Mouse (Mus musculus) telencephalon, adult 2 months (tissue): ENCODE results near the gene Nup62.
A peak's percentile ranks its signal among the peaks of the same experiment; 100 is the strongest.

Source experiments
- DNase-seq: peaks from one replicate; pipeline ENCODE4 v3.0.0-alpha.2; 2011; ENCODE audit warnings: low read depth, low spot score

The Nup62 gene

DNA sequence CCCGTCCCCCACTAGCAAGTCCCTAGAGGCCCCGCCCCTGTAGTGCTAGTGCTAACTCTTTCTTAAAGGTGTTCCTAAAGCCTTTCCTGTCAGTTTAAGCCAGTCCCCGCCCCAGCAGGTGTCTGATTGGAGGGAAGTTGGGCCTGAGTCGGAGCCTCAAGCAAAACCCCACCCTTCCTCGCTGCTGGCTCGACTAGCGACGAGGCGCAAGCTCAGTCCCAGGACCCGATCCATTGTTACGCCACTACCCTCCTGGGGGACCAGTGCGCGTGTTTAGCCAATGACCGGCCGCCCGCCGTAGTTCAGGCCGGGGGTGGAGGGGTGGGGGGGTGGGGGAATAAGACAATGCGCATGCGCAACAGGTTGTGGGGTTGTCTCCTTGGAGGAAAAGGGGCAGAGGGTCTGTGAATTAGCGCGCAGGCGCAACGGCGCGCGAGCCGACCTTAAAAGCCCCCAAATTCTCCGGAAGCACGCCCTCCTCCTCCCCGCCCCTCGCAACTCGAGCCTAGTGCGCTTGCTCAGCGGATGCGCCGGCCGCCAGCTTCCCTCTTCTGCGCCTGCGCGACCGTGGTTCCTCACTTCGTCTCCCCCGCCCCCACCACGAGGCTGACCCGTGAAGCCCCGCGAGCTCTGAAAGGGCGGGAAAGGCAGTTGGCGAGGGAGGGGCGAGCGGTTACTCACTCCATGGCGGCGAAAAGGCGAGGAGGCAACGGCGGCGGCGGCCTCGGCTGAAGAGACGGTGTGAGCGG, at the start of gene Nup62, which contains the start of gene Il4i1:
Nup62 (plus strand) TSS at position 368 of the 749 bp plus-strand sequence.
Il4i1 (plus strand) TSS at position 667 of the 749 bp plus-strand sequence.
- DNase-seq, result peak; percentile 97

DNA sequence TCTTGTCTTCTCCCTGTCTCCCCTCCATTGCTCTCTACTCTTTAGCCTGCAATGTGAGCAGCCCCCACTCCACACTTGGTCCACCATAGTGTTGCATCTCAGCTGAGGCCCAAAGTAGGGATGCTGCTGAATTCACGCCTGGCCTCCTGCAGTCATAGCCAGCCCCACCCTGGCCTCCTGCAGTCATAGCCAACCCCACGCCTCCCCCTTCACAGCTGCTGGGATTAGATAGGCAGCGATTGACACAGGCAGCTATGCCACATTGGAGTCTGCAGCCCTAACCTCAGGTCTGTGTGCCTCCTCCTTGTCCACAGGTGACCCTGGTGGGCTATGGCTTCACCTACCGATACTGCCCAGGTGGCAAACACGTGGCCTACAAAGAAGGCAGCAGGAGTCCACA, 47.8 kb upstream of the Nup62 start:
- DNase-seq, result no peak

DNA sequence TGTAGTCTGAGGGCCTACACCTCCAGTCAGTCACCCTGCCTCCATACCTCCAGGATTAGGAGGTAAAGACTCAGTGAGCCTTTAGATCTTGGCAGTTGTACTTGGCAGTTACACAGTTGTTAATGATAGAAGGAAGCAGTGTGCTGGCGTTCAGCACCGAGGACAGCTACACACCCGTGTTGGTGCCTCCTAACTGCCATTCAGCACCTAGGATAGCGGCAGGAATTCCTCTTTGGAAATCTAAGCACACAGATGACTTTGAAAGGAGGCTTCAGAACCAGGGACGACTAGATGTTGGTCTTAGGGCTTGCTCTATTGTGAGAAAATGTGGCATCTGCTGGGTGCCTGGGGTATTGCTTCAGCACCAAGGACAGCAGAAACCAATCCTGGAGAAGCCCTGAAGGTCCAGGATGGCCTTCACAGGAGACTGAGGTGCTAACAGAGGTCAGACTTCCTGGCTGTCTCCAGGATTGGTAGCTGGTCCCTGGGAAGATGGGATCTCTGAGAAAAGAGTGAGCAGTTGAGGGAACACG, 45.8 kb upstream of the Nup62 start:
- no peak for DNase-seq

DNA sequence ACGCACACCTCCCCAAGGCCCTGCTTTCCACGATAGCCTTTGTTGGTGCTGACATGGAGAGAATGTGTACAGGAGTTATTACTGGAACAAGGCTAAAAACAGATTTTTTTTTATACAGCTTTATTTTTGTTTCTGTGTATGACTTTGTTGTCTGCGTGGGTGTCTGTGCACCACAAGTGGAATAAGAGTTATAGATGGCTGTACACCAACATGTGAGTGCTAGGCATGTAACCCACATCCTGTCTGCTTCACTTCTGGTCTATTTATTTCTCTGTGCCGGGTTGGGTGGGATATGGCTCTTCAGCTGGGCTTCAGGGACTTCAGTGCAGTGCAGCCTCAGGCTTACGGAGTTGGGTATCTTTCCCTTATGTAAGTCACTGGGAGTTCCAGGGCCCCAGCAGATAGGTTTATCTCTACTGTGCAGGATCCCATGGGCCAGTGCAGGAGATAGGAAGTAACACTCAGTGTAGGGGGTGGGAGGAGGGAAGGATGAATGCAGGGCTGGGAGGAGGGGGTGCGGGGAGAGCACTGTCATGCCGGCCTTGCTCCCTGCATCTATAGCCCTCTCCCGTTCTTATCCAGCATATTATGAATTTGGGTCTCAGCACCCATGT, 43.2 kb upstream of the Nup62 start:
- no peak for DNase-seq

DNA sequence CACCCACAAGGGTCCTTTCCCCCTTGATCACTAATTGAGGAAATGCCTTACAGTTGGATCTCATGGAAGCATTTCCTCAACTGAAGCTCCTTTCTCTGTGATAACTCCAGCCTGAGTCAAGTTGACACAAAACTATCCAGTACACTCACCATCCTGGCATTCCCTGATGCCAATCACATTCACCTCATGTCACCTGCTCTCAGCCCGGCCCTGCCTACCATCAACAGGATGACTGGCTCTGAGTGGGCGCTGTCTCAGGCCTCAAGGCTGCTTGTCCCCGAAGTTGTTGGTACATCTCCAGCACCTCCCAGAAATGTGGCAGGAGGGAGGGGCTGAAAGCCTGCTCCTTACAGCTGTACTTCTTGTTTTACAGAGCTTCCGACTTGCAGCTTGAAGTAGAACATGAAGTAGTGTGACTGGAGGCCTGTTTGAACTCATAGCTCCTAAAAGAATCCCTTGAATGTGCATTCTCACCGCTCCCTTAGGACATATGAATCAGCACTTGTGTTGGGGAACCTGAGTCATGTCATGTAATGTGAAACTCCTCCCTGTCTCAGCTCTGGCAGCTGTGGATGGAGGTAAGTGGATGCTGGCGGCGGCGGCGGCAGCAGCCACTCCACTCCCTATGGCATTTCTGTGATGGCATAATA, 38.9 kb upstream of the Nup62 start:
- DNase-seq, result no peak

DNA sequence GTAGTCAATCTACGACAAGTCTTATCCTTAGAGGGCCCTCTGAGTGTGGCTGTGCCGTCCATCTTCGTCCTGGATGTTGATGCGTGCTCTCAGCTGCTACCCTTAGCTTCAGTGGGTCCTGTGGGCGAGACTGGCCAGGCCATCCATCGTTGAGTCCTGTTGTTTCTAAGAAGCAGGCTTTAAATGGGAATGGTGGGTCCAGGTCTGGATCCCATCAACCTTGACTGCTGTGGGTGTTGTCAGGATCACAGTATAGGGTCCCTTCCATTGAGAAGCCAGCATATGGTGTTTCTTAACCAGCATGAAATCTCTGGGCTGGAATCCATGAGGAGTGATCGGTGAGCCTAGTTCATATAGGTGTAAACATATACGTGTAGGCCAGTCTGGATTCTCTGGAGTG, 35.8 kb upstream of the Nup62 start:
- DNase-seq, result no peak

DNA sequence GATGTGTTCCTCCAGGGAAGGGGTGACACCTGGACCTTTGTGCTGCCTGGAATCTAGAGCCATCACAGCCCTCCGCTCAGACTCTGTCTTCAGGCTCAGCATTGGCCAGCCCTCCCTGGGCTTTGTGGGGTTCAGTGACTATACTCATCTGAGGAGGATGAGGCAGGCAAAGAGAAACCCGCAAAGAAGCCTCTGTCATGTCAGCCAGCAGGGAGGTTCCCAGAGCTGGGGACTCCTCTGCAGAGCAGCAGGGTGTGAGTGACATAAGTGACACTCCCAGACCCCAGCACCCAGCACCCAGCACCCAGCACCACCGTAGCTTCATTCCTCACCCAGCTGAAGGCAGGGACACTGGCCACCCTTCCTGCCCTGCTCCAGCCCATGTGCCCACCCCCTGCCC, 26.4 kb upstream of the Nup62 start:
- no peak for DNase-seq

DNA sequence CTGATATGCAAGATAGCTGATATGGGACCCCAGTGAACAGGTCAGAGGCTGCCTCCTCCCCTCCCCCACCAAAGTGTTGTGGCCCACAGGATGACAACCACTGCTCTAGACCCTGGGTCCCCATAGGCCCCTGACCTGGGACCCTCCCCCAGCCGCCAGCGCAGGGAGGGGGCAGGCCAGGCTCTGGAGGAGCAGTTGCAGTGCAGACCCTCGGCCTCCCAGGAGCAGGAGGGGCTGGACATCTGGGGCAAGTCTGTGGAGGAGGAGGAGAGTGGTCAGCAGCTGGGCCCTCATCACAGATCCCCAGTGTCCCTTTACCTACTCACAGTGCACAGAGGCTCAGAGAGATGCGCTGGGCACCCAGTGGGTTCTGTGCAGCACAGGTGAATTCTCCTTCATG, 25.8 kb upstream of the Nup62 start:
- no peak for DNase-seq

DNA sequence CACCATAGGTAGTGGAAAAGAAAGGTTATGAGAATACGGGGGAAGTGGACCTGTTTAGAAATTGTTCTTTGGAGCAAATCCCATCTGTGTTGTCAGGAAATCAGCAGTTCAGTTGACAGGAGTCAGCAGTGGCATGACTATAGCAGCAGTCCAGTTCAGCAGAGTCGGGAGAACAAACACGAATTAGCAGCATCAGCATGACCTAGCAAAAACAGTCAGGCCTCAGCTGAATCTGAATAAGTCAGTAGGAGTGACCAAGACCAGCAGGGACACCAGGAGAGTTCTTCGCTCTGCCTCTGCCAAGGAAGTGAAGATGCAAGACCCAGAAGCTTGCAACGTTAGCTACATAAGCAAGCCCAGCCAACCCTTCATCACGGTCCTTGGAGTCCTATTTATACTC, 23.1 kb upstream of the Nup62 start:
- no peak for DNase-seq

DNA sequence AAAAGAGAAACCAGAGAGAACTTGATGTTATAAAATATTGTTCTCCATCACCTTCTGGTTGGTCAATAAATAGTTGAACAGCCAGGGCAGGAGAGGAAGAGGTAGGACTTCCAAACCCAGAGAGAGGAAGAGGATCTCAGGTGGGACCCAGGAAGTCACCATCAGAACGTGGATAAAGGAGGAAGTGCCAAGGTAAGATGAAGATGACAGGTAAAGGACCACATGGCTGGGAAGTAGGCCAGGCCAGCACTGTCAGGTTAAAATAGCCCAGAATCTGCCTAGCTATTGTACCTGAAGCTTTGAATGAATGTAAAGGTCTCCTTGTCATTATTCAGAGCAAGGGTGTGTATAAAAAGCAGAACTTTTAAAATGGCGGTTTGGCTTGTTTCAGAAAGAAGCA, 7.0 kb upstream of the Nup62 start:
- no peak for DNase-seq

DNA sequence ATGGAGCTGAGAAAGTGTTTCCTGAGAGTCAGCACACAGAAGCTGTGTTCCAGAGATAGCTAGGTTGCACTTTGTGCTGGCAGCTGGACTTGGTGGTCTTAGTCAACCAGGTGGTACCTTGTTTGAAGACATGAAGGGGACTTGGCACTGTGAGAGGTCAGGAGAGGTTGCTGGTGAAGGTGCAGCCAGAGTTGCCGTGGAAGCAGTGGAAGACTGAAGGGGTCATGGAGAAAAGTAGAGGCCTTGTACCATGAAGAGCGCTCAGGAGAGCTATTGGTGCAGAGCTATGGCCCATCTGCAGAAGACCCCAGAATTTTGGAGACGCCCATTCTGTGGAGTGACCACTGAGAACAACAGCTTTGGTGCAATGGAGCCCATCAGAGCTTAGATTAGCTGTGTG, 6.4 kb upstream of the Nup62 start:
- DNase-seq, result no peak

DNA sequence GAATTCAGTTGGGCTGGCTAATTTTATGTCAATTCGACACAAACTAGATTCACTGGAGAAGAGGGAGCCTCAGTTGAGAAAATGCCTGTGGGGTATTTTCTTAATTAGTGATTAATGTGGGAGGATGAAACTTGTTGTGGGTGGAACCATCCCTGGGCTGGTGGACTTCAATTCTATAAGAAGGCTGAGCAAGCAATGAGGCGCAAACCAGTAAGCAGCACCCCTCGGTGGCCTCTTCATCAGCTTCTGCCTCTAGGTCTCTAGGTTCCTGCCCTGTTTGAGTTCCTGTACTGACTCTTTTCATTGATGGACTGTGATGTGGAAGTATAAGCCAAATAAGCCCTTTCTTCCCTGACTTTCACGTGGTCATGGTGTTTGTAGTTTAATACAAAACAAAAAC, 5.5 kb upstream of the Nup62 start:
- DNase-seq, result no peak

DNA sequence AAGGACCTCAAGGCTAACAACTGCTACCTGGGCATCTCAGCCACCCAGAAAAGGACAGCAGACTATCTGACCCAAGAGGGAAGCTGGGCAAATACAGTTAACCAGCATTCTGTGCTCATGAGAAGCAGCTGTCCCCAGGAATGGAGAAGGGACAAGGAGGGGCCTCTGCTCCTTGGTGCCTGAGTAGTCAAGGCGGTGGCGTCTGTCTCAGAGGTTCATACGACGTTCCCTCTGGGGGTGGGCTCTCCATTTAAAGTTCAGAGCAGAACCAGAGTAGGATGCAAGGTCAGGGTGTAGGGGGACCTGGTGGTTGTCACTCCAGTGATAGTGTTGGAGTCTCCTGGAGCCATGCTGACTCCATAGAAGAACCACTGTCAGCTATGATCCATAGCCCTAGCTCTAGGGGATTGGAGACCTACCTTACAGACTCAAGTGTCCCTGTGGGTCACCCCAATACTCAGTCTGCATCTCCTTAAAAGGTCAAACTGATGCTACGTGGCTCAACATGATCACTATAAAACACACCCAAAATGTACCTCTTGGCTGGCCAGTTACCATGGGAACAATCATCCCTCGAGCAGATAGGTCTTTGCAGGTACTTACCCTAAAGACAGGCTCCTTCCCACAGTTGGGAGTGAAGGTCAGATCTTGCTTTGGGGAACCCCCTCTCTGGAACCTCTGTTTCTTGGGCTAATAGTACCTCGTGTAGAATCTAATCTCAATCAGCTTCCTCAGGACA, 4.9 kb upstream of the Nup62 start:
- DNase-seq, result no peak

DNA sequence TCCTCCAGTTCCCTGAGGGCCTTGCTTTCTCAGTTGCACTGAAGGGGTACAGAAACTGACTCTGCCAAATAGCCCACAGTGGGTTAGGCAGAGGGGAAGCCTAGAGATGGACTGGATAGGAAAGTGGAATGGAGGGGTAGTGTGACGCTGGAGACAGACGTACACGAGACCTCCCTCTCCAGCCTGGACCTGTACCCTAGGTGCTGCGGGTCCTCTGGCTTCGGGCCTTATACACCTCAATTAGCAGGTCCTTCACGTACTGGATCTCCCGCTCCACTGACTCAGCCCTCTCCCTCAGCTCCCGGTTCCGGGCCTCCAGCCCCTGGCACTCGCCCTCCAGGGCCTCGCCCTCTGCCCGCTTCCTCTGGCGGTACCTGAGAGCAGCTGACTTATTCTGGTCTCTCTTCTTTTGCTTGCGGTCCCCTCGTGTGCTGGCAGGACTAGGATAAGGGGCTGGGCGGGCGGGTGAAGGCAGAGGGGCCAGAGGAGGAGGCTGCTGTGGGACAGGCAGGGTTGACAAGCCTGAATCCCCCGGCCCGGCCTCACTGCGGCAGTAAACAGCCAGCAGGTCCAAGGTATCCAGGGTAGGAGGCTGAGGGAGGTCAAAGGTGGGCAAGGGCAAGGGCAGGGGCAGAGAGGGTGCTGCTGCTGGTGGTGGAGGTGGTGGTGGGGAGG, 3.1 kb upstream of the Nup62 start:
- no peak for DNase-seq

DNA sequence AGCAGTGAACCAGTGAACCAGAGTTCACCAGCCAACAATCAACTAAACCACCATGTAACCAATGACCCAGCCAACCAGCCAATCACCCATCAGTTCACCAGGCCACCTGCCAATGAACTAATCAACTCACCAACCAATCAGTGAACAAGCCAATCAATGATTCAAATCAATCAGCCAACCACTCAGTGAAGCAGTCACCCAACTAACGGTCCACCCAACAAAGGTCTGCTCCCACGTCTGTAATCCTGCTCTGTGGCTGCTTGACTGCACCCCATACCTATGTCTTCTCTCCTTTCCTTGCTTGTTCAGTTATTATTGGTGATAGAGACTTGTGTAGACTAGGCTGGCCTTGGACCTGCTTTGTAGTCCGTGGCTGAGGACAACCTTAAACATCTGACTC, 1.9 kb upstream of the Nup62 start:
- DNase-seq, result no peak

DNA sequence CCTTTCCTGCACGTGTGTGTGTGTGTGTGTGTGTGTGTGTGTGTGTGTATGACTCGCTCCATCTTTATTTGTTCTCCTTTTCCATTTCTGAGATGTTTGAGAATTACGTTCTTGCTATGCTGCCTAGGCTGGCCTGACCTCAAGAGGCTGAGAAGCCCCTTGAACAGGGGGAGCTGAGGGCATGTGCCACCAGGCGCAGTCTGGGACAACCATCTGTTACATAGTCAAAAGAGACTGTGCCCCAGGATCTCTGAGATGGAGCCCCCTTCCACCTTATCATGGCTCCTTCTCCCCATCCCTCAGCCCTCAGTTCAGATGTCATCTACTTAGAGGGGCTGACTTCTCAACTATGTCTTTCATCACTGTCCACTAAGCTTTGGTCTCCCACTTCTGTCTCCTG, 1.5 kb upstream of the Nup62 start:
- DNase-seq, result no peak

DNA sequence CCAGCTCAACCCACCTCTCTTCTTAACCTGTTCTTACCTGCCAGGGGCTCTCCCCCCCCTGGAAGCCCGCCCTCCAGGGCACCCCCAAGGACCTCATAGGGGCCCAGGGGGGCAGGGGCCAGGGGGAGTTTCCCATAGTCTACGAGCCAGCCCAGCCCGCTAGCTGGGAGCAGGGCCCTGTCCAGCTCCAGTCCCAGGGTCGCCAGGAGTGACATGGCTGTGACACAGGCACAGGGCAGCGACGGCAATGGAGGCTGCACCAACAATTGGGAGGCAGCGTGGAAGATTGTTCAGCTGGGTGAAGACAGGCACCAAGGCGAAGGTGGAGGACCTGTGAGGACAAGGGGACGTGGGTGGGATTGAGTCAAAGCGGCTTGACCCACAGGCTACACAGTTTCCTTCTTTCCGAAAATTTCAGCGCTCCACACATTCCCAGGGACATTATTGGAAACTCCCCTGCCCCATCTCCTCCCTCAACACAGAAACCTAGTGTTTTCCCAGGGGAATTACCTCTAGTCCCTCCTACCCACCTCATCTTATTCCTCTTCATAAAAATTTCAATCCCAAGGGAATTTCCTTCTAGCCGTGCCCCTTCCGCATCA, 835 bp upstream of the Nup62 start:
- DNase-seq, result no peak

DNA sequence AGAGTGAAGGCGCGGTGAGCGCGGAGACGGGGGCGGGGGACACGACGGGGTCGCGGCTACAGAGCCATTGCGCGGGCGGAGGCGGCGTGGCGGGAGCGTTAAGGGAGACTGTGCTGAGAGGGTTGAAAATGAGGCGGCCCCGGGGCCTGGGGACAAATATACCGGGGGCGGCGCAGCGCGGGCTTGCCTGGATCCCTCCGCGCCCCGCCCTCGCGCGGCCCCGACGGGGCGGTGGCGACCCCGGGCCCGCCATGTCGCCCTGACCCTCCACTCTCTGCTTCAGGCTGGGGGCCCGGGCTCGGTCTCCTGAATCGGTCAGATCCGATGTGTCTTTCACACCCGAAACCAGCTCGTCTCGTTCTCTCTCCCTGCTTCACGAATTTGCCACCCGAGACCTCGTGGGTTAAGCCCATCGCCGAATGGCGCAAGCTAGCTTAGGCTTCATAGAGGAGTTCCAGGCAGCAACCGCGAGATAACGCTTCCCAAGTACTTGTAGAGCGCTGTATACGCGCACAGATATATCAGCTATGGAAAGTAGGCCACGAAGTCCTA, 658 bp downstream of the Nup62 start, which contains the start of gene Atf5:
Atf5 (minus strand) TSS at position 189 of the 552 bp plus-strand sequence.
- DNase-seq, result no peak

DNA sequence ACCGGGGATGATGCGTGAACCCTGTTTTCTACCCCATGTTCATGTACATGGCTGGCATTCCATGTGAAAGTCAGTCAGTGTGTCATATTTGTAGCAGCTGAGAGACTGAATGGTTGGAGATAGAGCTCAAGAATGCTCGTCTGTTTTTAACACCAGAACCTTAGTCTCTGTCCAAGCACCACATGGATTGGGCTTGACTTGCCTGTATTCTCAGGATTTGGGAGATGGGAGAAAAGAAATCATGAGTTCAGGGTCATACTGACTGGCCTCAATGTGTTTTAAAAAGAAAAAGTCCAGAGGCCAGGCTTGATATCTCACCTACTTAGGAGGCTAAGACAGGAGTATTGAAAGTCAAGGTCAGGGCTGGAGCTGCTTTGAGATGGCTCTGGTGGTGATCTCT, 1.6 kb downstream of the Nup62 start:
- DNase-seq, result no peak

DNA sequence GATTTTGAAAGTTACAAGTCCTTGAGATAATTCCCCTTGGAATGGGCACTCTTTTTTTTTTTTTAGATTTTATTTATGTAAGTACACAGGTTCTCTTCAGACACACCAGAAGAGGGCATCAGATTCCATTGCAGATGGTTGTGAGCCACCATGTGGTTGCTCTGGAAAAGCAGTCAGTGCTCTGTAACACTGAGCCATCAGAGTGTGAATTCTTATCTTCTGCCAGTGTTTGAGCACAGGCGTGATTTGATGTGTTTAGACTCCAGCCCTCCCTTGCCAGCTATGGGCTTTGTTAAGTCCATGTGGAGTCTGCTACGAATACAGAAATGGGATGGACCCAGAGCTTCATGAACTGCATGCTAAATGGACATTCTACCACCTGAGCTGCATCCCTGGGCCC, 2.3 kb downstream of the Nup62 start:
- DNase-seq, result no peak
